Mouse (Mus musculus): ENCODE measurements at regions not wholly inside any gene's neighbourhood (a gene's known extent, or its start where the extent isn't known, plus 50 kb on each side); places are given as distances from the start of the nearest gene placed in this dataset.

DNA sequence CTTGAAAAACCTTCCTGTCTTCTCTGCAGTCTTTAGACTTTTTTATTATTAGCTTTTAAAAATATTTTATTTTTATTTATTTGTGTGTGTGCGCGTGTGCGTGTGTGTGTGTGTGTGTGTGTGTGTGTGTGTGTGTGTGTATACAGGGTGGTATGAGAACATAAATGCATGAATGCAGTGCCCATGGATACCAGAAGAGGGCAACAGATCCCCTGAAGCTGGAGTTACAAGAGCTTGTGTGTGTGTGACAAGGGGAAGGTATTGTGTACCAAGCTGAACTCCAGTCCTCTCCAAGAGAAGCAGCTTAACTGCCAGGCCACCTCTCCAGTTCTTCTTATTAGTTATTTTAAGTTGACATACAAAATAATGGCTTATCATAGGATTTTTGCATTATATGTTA is 385.0 kb upstream of the Xylt1 start:
- Histone ChIP-seq H3K79me3 (ENCODE audit: low read depth) (no peaks in the 10 kb centered on the region), H3K27me3 (ENCODE audit: control insufficient read depth, insufficient read depth, insufficient read length) (no peaks in the 10 kb centered on the region), H3K36me3 (ENCODE audit: control insufficient read depth, insufficient read depth) (no peaks in the 10 kb centered on the region), H3ac (ENCODE audit: control insufficient read depth, insufficient read length, low read depth) (no peak overlapping the region), H3K4me3 (ENCODE audit: insufficient read depth, poor library complexity, severe bottlenecking) (no peak overlapping the region), H3K79me2 (ENCODE audit: control insufficient read depth, insufficient read depth) (no peaks in the 10 kb centered on the region)
- TF ChIP-seq MYOG (IDR thresholded peaks at IDR 0.05; ENCODE audit: control insufficient read depth, extremely low read depth, insufficient read length), result no peak

DNA sequence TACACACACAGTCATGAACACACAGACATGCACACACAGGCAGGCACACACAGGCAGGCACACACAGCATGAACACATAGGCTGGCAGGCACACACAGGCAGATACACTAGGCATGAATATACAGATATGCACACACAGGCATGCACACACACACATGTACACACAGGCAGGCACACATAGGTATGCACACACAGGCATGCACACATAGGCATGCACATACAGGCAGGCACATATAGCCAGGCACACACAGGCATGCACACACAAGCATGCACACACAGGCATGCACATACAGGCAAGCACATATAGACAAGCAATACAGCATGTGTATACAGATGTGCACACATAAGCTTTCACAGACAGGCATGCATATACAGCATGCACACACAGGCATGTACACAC is 377.6 kb upstream of the Xylt1 start:
- Histone ChIP-seq H3ac (ENCODE audit: control insufficient read depth, insufficient read length, low read depth) (no peak overlapping the region), H3K79me2 (ENCODE audit: control insufficient read depth, insufficient read depth) (no peaks in the 10 kb centered on the region)
- TF ChIP-seq CTCF (IDR thresholded peaks at IDR 0.05; ENCODE audit: control insufficient read depth, insufficient read depth, insufficient read length) (no peak), MYOD1 (IDR thresholded peaks at IDR 0.05; ENCODE audit: control insufficient read depth, insufficient read length, low read depth) (no peak), MYOG (IDR thresholded peaks at IDR 0.05; ENCODE audit: control insufficient read depth, extremely low read depth, insufficient read length) (no peak), USF1 (IDR thresholded peaks at IDR 0.05; ENCODE audit: low read depth) (no peak), CEBPB (IDR thresholded peaks at IDR 0.05; ENCODE audit: low read depth) (no peak), FOSL1 (IDR thresholded peaks at IDR 0.05; ENCODE audit: insufficient read depth, low read length, poor library complexity, severe bottlenecking) (no peak), MAX (IDR thresholded peaks at IDR 0.05) (no peak)

DNA sequence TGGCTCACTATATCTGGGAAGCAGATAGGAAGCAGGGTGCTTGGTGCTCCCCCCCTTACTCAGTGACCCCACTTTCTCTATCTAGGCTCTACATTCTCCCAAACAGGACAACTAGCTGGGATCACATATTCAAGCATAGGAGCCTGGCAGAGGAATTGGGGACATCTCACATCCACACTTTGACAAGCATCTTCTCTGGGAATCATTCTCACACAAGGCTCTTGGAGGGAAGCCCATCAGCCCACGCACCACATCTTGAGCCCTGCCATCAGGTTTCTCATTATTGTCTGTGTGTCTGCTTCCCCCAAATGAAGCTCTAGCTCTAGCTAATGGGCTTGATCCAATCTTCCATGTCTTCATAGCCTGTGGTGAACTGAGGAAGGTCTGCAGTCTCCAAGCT is 362.4 kb upstream of the Xylt1 start:
- no peak for TF ChIP-seq CTCF (IDR thresholded peaks at IDR 0.05; ENCODE audit: control insufficient read depth, insufficient read depth, insufficient read length)
- TF ChIP-seq MAX (IDR thresholded peaks at IDR 0.05), result no peak
- no peak for TF ChIP-seq FOSL1 (IDR thresholded peaks at IDR 0.05; ENCODE audit: insufficient read depth, low read length, poor library complexity, severe bottlenecking)
- no peak for TF ChIP-seq USF1 (IDR thresholded peaks at IDR 0.05; ENCODE audit: low read depth)
- no peaks in the 10 kb centered on the region for H3K79me2 ChIP-seq (ENCODE audit: control insufficient read depth, insufficient read depth)
- no peak overlapping the region for H3ac ChIP-seq (ENCODE audit: control insufficient read depth, insufficient read length, low read depth)
- no peak overlapping the region for H3K4me3 ChIP-seq (ENCODE audit: insufficient read depth, poor library complexity, severe bottlenecking)
- no peaks in the 10 kb centered on the region for H3K79me3 ChIP-seq (ENCODE audit: low read depth)
- H3K36me3 ChIP-seq (ENCODE audit: control insufficient read depth, insufficient read depth), result no peaks in the 10 kb centered on the region
- H3K27me3 ChIP-seq (ENCODE audit: control insufficient read depth, insufficient read depth, insufficient read length), result no peaks in the 10 kb centered on the region

More for the DNA sequence above, 377.6 kb upstream of the Xylt1 start:
- H3K4me3 ChIP-seq (ENCODE audit: insufficient read depth, poor library complexity, severe bottlenecking), result no peak overlapping the region
- H3K27me3 ChIP-seq (ENCODE audit: control insufficient read depth, insufficient read depth, insufficient read length), result no peaks in the 10 kb centered on the region
- no peaks in the 10 kb centered on the region for H3K79me3 ChIP-seq (ENCODE audit: low read depth)
- no peaks in the 10 kb centered on the region for H3K36me3 ChIP-seq (ENCODE audit: control insufficient read depth, insufficient read depth)

DNA sequence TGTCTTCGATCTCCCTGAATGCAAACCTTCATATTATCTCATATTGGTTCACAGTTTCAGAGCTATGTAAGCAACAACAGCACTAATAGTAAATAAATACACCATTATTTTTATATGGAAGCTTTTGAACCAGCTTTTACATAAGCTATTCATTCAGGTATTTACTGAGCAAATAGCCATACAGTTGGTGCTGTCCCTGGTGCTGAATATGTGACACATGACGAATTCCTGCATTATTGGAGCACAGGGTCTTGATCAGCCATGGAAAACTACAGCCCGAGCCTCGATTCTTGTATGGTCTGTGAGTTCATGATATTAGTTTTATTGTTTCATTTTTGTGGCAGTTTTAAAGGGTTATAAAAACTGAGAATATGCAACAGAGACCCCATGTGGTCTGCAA is 359.1 kb upstream of the Xylt1 start:
- H3K79me3 ChIP-seq (ENCODE audit: low read depth), result no peaks in the 10 kb centered on the region
- H3ac ChIP-seq (ENCODE audit: control insufficient read depth, insufficient read length, low read depth), result no peak overlapping the region
- H3K36me3 ChIP-seq (ENCODE audit: control insufficient read depth, insufficient read depth), result no peaks in the 10 kb centered on the region
- TF ChIP-seq FOSL1 (IDR thresholded peaks at IDR 0.05; ENCODE audit: insufficient read depth, low read length, poor library complexity, severe bottlenecking) (no peak), CTCF (IDR thresholded peaks at IDR 0.05; ENCODE audit: control insufficient read depth, insufficient read depth, insufficient read length) (no peak), MYOG (IDR thresholded peaks at IDR 0.05; ENCODE audit: control insufficient read depth, extremely low read depth, insufficient read length) (no peak), USF1 (IDR thresholded peaks at IDR 0.05; ENCODE audit: low read depth) (no peak), CEBPB (IDR thresholded peaks at IDR 0.05; ENCODE audit: low read depth) (no peak), MYOD1 (IDR thresholded peaks at IDR 0.05; ENCODE audit: control insufficient read depth, insufficient read length, low read depth) (no peak), MAX (IDR thresholded peaks at IDR 0.05) (no peak)
- H3K79me2 ChIP-seq (ENCODE audit: control insufficient read depth, insufficient read depth), result no peaks in the 10 kb centered on the region
- no peak overlapping the region for H3K4me3 ChIP-seq (ENCODE audit: insufficient read depth, poor library complexity, severe bottlenecking)
- no peaks in the 10 kb centered on the region for H3K27me3 ChIP-seq (ENCODE audit: control insufficient read depth, insufficient read depth, insufficient read length)

DNA sequence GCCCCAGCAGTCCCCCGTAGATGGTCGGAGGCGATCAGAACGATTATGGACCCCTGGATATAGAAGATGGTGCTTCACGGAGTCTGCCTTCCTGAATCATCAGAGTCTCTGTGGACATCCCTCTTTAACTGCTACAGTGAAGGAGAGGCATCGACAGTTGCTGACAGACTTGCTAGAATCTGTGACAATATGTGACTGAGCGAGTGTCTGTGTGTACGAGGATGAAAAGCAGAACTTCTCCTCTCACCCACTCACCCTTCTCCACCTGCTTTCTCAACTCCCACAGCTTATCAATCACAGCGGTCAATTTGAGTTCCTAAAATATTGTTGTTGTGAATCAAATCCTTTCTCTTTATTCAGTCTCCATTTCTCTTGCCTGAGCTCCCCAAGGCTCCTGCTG is 335.9 kb upstream of the Xylt1 start:
- TF ChIP-seq CTCF (IDR thresholded peaks at IDR 0.05; ENCODE audit: control insufficient read depth, insufficient read depth, insufficient read length) (no peak), MYOD1 (IDR thresholded peaks at IDR 0.05; ENCODE audit: control insufficient read depth, insufficient read length, low read depth) (no peak), FOSL1 (IDR thresholded peaks at IDR 0.05; ENCODE audit: insufficient read depth, low read length, poor library complexity, severe bottlenecking) (no peak), USF1 (IDR thresholded peaks at IDR 0.05; ENCODE audit: low read depth) (no peak), CEBPB (IDR thresholded peaks at IDR 0.05; ENCODE audit: low read depth) (no peak), MAX (IDR thresholded peaks at IDR 0.05) (no peak), MYOG (IDR thresholded peaks at IDR 0.05; ENCODE audit: control insufficient read depth, extremely low read depth, insufficient read length) (no peak)
- H3K27me3 ChIP-seq (ENCODE audit: control insufficient read depth, insufficient read depth, insufficient read length), result no peaks in the 10 kb centered on the region
- no peaks in the 10 kb centered on the region for H3K36me3 ChIP-seq (ENCODE audit: control insufficient read depth, insufficient read depth)
- no peak overlapping the region for H3ac ChIP-seq (ENCODE audit: control insufficient read depth, insufficient read length, low read depth)
- no peaks in the 10 kb centered on the region for H3K79me3 ChIP-seq (ENCODE audit: low read depth)
- no peak overlapping the region for H3K4me3 ChIP-seq (ENCODE audit: insufficient read depth, poor library complexity, severe bottlenecking)
- H3K79me2 ChIP-seq (ENCODE audit: control insufficient read depth, insufficient read depth), result no peaks in the 10 kb centered on the region

DNA sequence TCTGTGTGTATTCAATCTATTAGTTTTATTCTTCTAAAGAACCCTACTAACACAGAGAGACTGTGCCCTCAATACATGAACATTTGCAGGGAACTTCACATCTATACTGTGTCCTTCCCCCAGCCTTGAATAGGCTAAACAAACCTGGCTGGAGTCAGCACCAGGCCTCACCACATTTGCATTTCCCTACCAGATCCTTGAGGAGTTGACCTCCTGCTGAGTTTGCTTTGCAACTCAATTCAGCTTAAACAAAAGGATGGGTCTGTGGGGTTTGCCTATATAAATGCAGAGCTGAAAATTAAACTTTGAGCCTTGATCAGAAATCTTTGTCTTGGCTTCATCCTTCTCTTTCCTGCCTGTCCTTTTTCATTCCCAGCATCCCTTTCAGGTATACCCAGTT is 331.5 kb upstream of the Xylt1 start:
- H3K79me2 ChIP-seq (ENCODE audit: control insufficient read depth, insufficient read depth), result no peaks in the 10 kb centered on the region
- no peak overlapping the region for H3K4me3 ChIP-seq (ENCODE audit: insufficient read depth, poor library complexity, severe bottlenecking)
- no peaks in the 10 kb centered on the region for H3K36me3 ChIP-seq (ENCODE audit: control insufficient read depth, insufficient read depth)
- no peaks in the 10 kb centered on the region for H3K79me3 ChIP-seq (ENCODE audit: low read depth)
- no peaks in the 10 kb centered on the region for H3K27me3 ChIP-seq (ENCODE audit: control insufficient read depth, insufficient read depth, insufficient read length)
- no peak for TF ChIP-seq MYOG (IDR thresholded peaks at IDR 0.05; ENCODE audit: control insufficient read depth, extremely low read depth, insufficient read length)
- TF ChIP-seq FOSL1 (IDR thresholded peaks at IDR 0.05; ENCODE audit: insufficient read depth, low read length, poor library complexity, severe bottlenecking), result no peak
- no peak for TF ChIP-seq CEBPB (IDR thresholded peaks at IDR 0.05; ENCODE audit: low read depth)
- no peak for TF ChIP-seq MAX (IDR thresholded peaks at IDR 0.05)
- no peak for TF ChIP-seq USF1 (IDR thresholded peaks at IDR 0.05; ENCODE audit: low read depth)
- TF ChIP-seq CTCF (IDR thresholded peaks at IDR 0.05; ENCODE audit: control insufficient read depth, insufficient read depth, insufficient read length), result no peak
- TF ChIP-seq MYOD1 (IDR thresholded peaks at IDR 0.05; ENCODE audit: control insufficient read depth, insufficient read length, low read depth), result no peak
- no peak overlapping the region for H3ac ChIP-seq (ENCODE audit: control insufficient read depth, insufficient read length, low read depth)

All from C2C12 (cell line).